Mouse (Mus musculus): ENCODE measurements around the gene Lrp6. TPM values are rescaled to one million over a fixed set of nuclear protein-coding genes. Genes with fewer than 3 reads are reported as not detected.

Lrp6 gene
- total and polyA plus RNA-seq, 3 experiments: 27.1 to 71.2 (median 71.1) TPM

- DNase-seq: no peak
Measured at GRCm38 (mm10) chr6:134434866-134435390, 131.8 kb downstream of the Lrp6 start.

GRCm38 (mm10) chr6:134434044-134434443 lies 132.7 kb downstream of the Lrp6 start:
- no peak for DNase-seq

GRCm38 (mm10) chr6:134433281-134433680 lies 133.5 kb downstream of the Lrp6 start:
- no peak for DNase-seq

- DNase-seq: no peak
Measured at GRCm38 (mm10) chr6:134431583-134431982, 135.2 kb downstream of the Lrp6 start.

GRCm38 (mm10) chr6:134430161-134430799 lies 136.5 kb downstream of the Lrp6 start:
- DNase-seq: no peak

GRCm38 (mm10) chr6:134428455-134428854 lies 138.3 kb downstream of the Lrp6 start:
- no peak for DNase-seq

- DNase-seq: no peak
Measured at GRCm38 (mm10) chr6:134427165-134427564, 139.6 kb downstream of the Lrp6 start.

- DNase-seq: peak; percentile 70
Measured at GRCm38 (mm10) chr6:134425216-134425717, 141.5 kb downstream of the Lrp6 start.

GRCm38 (mm10) chr6:134421921-134422320 lies 144.8 kb downstream of the Lrp6 start:
- peak; percentile 59 for DNase-seq

GRCm38 (mm10) chr6:134420375-134420774 lies 146.4 kb downstream of the Lrp6 start:
- DNase-seq: no peak

GRCm38 (mm10) chr6:134417886-134418285 lies 148.9 kb downstream of the Lrp6 start:
- no peak for DNase-seq

- no peak for DNase-seq
Measured at GRCm38 (mm10) chr6:134416556-134417105, 150.1 kb downstream of the Lrp6 start.

- DNase-seq: no peak
Measured at GRCm38 (mm10) chr6:134414532-134414883, 152.3 kb downstream of the Lrp6 start.

- peak; percentile 52 for DNase-seq
Measured at GRCm38 (mm10) chr6:134413706-134414531, 152.8 kb downstream of the Lrp6 start.

- no peak for DNase-seq
Measured at GRCm38 (mm10) chr6:134407226-134407625, 159.5 kb downstream of the Lrp6 start.

GRCm38 (mm10) chr6:134403684-134404070 lies 163.1 kb downstream of the Lrp6 start:
- no peak for DNase-seq

GRCm38 (mm10) chr6:134402914-134403683 lies 163.7 kb downstream of the Lrp6 start:
- peak; percentile 47 for DNase-seq

Other genes starting within 250 kb of the Lrp6 start
- gene Bcl2l14, start 170.6 kb downstream of the Lrp6 start, total RNA-seq (2021): not detected
- not detected in 2 replicates for gene Bcl2l14, start 170.6 kb downstream of the Lrp6 start, polyA plus RNA-seq (2012; rRNA removed)
- gene Mansc1, start 65.5 kb upstream of the Lrp6 start, total RNA-seq (2021): 1 to 10 TPM; 2.9 to 6.3 TPM
- gene Mansc1, start 65.5 kb upstream of the Lrp6 start, polyA plus RNA-seq (2012; rRNA removed): 2.6 and 3.7 TPM in 2 replicates
- 10 to 100 TPM; 11.9 to 20.5 TPM for gene Borcs5, start 72.5 kb upstream of the Lrp6 start, total RNA-seq (2021)
- gene Borcs5, start 72.5 kb upstream of the Lrp6 start, polyA plus RNA-seq (2012; rRNA removed): 53.5 and 57.0 TPM in 2 replicates
- 10 to 100 TPM; 22.7 to 28.6 TPM for gene Dusp16, start 225.7 kb upstream of the Lrp6 start, total RNA-seq (2021)
- 18.7 and 19.8 TPM in 2 replicates for gene Dusp16, start 225.7 kb upstream of the Lrp6 start, polyA plus RNA-seq (2012; rRNA removed)